ENCODE assay signal across 16 mouse cellular contexts in genomic region chr3:104293869-104294268, GRCm38 (mm10).
"Had no signal": no experiment of that assay in that cellular context is flagged by ENCODE, and none has a peak within 500 bp of the region (broad histone marks: within the 10 kb centered on the region; RNA-seq: fewer than 3 reads in every experiment).

No protein-coding gene starts in this region.

- ATAC-seq: liver, postnatal 0 days; lung, postnatal 0 days; midbrain, embryonic 16.5 days had no signal

- H3K9ac ChIP-seq: limb, embryonic 12.5 days; limb, embryonic 15.5 days; liver, embryonic 14.5 days; liver, postnatal 0 days; lung, embryonic 14.5 days; midbrain, embryonic 12.5 days; neural tube, embryonic 13.5 days had no signal

- H3K36me3 ChIP-seq: limb, embryonic 12.5 days; limb, embryonic 15.5 days; midbrain, embryonic 12.5 days; neural tube, embryonic 13.5 days had no signal

- DNase-seq: left cerebral cortex, postnatal 4 days; liver, postnatal 0 days; lung, embryonic 14.5 days; thymus, adult 18-20 months; thymus, postnatal 36 days had no signal

- H3K27me3 ChIP-seq: limb, embryonic 12.5 days; limb, embryonic 15.5 days; megakaryocyte, embryonic 14.5 days; midbrain, embryonic 12.5 days; neural tube, embryonic 13.5 days had no signal

- H3K27ac ChIP-seq: limb, embryonic 12.5 days; limb, embryonic 15.5 days; liver, embryonic 14.5 days; macrophage; midbrain, embryonic 12.5 days; neural tube, embryonic 13.5 days had no signal

- H3K9me3 ChIP-seq: limb, embryonic 12.5 days; limb, embryonic 15.5 days; megakaryocyte, embryonic 14.5 days; midbrain, embryonic 12.5 days; neural tube, embryonic 13.5 days had no signal

- H3K4me1 ChIP-seq: megakaryocyte, embryonic 14.5 days had no signal

- H3K4me3 ChIP-seq: limb, embryonic 12.5 days; limb, embryonic 15.5 days; megakaryocyte, embryonic 14.5 days; midbrain, embryonic 12.5 days; myocyte; neural tube, embryonic 13.5 days had no signal

- H3K4me2 ChIP-seq: limb, embryonic 12.5 days; limb, embryonic 15.5 days; liver, embryonic 11.5 days; lung, embryonic 14.5 days; midbrain, embryonic 12.5 days; neural tube, embryonic 13.5 days had no signal
